Mouse (Mus musculus) limb, embryonic 13.5 days (tissue): ENCODE results near the gene Bsx. TPM values are rescaled to one million over a fixed set of nuclear protein-coding genes. Genes with fewer than 3 reads are reported as not detected.

Experiments used
- ATAC-seq: fragments of 200-750 bp; cut with Nextera tagmentation; 2 replicates; pipeline ENCODE4 v1.8.0; 2017; ENCODE audit warnings: low read depth, moderate number of reproducible peaks, moderate TSS enrichment; ENCODE audit not compliant: low FRiP score
- H3K27ac ChIP-seq: fragments of 300-500 bp; sonication (generic); 2 replicates; pipeline ENCODE4 v1.5.1; 2015; ENCODE audit warnings: inconsistent platforms, mild to moderate bottlenecking, moderate library complexity
- H3K27me3 ChIP-seq: fragments of 300-500 bp; sonication (generic); 2 replicates; pipeline ENCODE4 v1.6.1; 2015; ENCODE audit warnings: mild to moderate bottlenecking, inconsistent platforms
- H3K36me3 ChIP-seq: fragments of 300-500 bp; sonication (generic); 2 replicates; pipeline ENCODE4 v1.6.1; 2015; ENCODE audit warnings: inconsistent platforms, mild to moderate bottlenecking, moderate library complexity
- H3K4me1 ChIP-seq: fragments of 300-500 bp; sonication (generic); 2 replicates; pipeline ENCODE4 v1.6.1; 2015; ENCODE audit warnings: inconsistent platforms
- H3K4me2 ChIP-seq: fragments of 300-500 bp; sonication (generic); replicated peaks from 2 replicates; pipeline ENCODE4 v1.6.1; 2015; ENCODE audit warnings: inconsistent platforms, mild to moderate bottlenecking, moderate library complexity
- H3K4me3 ChIP-seq: fragments of 300-500 bp; sonication (generic); 2 replicates; pipeline ENCODE4 v1.5.1; 2015; ENCODE audit warnings: moderate library complexity, mild to moderate bottlenecking, inconsistent platforms
- H3K9ac ChIP-seq: fragments of 300-500 bp; sonication (generic); 2 replicates; pipeline ENCODE4 v1.6.1; 2015; ENCODE audit warnings: mild to moderate bottlenecking, inconsistent platforms
- H3K9me3 ChIP-seq: fragments of 300-500 bp; sonication (generic); 2 replicates; pipeline ENCODE4 v1.6.1; 2016; ENCODE audit warnings: inconsistent platforms
- WGBS: fragments of 180-500 bp; shearing (Covaris S2); methylation state at CpG from one replicate; pipeline ENCODE4 v1.1.7; 2015; 5-methylcytosine and 5-hydroxymethylcytosine counted together
- polyA plus RNA-seq: library from polyadenylated mRNA; unstranded; fragments of >200 nt; fragmentation: Nextera tagmentation; extraction: Ambion mirVana; gene quantifications from 2 replicates; pipeline ENCODE4 v1.2.1, GENCODE M21; 2015

The Bsx gene
- polyA plus RNA-seq, result 0.06 TPM in 1 of 2 replicates, not detected in the other

GRCm38 (mm10) chr9:40873556-40874470 lies at the start of gene Bsx:
Gene Bsx, plus strand, starts transcription at chr9:40874127.
- Histone ChIP-seq H3K9ac (no peak within 1 kb of the TSS), H3K4me2 (peak within 1 kb of the TSS; percentile 53)
- WGBS, result 3% methylated on average over 30 of the region's 32 CpGs

GRCm38 (mm10) chr9:40825601-40826000 lies 48.3 kb upstream of the Bsx start:
- Histone ChIP-seq H3K27me3 (0 out of 2 replicates have a peak, but pooled peaks cover 2% of the 10 kb centered on the region), H3K9me3 (no peaks in the 10 kb centered on the region), H3K4me1 (no peaks in the 10 kb centered on the region; the same call in 1 of the 2 replicates), H3K36me3 (no peaks in the 10 kb centered on the region), H3K4me3 (no peak overlapping the region), H3K4me2 (no peak overlapping the region), H3K9ac (no peak overlapping the region), H3K27ac (no peak overlapping the region)
- 50% methylated on average over 6 of the region's 6 CpGs for WGBS
- no peak for ATAC-seq

More at GRCm38 (mm10) chr9:40873556-40874470, at the start of gene Bsx:
- Histone ChIP-seq H3K4me3 (peak within 1 kb of the TSS; percentile 19; the same call in 1 of the 2 replicates), H3K9me3 (no peaks in the 10 kb centered on the region), H3K27ac (no peak within 1 kb of the TSS), H3K27me3 (peaks cover 98% of the 10 kb centered on the region), H3K4me1 (peaks cover 7% of the 10 kb centered on the region), H3K36me3 (no peaks in the 10 kb centered on the region)
- ATAC-seq, result peak; percentile 94

- 41% methylated on average over 4 of the region's 4 CpGs for WGBS
Measured at GRCm38 (mm10) chr9:40827366-40827765, 46.6 kb upstream of the Bsx start.

GRCm38 (mm10) chr9:40834569-40834968 lies 39.4 kb upstream of the Bsx start:
- WGBS, result 6% methylated on average over 12 of the region's 12 CpGs
- H3K4me2 ChIP-seq, result no peak overlapping the region
- H3K9ac ChIP-seq, result no peak overlapping the region
- no peaks in the 10 kb centered on the region for H3K36me3 ChIP-seq
- ATAC-seq, result no peak
- H3K4me1 ChIP-seq, result no peaks in the 10 kb centered on the region
- H3K4me3 ChIP-seq, result no peak overlapping the region
- H3K27ac ChIP-seq, result no peak overlapping the region
- H3K27me3 ChIP-seq, result no peaks in the 10 kb centered on the region
- no peaks in the 10 kb centered on the region for H3K9me3 ChIP-seq

More at GRCm38 (mm10) chr9:40827366-40827765, 46.6 kb upstream of the Bsx start:
- H3K4me3 ChIP-seq, result no peak overlapping the region
- H3K27me3 ChIP-seq, result 0 out of 2 replicates have a peak, but pooled peaks cover 2% of the 10 kb centered on the region
- H3K9me3 ChIP-seq, result no peaks in the 10 kb centered on the region
- H3K9ac ChIP-seq, result no peak overlapping the region
- no peaks in the 10 kb centered on the region; the same call in 1 of the 2 replicates for H3K4me1 ChIP-seq
- H3K27ac ChIP-seq, result no peak overlapping the region
- H3K36me3 ChIP-seq, result no peaks in the 10 kb centered on the region
- no peak for ATAC-seq
- no peak overlapping the region for H3K4me2 ChIP-seq

- no peak overlapping the region for H3K4me3 ChIP-seq
- no peak overlapping the region for H3K9ac ChIP-seq
- H3K27me3 ChIP-seq, result no peaks in the 10 kb centered on the region
- no peaks in the 10 kb centered on the region for H3K36me3 ChIP-seq
- H3K27ac ChIP-seq, result no peak overlapping the region
- no peak overlapping the region for H3K4me2 ChIP-seq
- H3K9me3 ChIP-seq, result no peaks in the 10 kb centered on the region
- WGBS, result 91% methylated on average over 3 of the region's 3 CpGs
- no peak for ATAC-seq
- H3K4me1 ChIP-seq, result no peaks in the 10 kb centered on the region
Measured at GRCm38 (mm10) chr9:40836681-40837080, 37.2 kb upstream of the Bsx start.

GRCm38 (mm10) chr9:40839662-40840061 lies 34.3 kb upstream of the Bsx start:
- ATAC-seq, result no peak
- H3K27ac ChIP-seq, result no peak overlapping the region
- no peaks in the 10 kb centered on the region for H3K27me3 ChIP-seq
- WGBS, result 76% methylated on average over 3 of the region's 3 CpGs
- no peak overlapping the region for H3K9ac ChIP-seq
- no peaks in the 10 kb centered on the region for H3K4me1 ChIP-seq
- no peak overlapping the region for H3K4me3 ChIP-seq
- no peaks in the 10 kb centered on the region for H3K9me3 ChIP-seq
- H3K36me3 ChIP-seq, result no peaks in the 10 kb centered on the region
- H3K4me2 ChIP-seq, result no peak overlapping the region

- 0 out of 2 replicates have a peak, but pooled peaks cover 8% of the 10 kb centered on the region for H3K27me3 ChIP-seq
- no peaks in the 10 kb centered on the region for H3K4me1 ChIP-seq
- H3K4me2 ChIP-seq, result no peak overlapping the region
- no peak overlapping the region for H3K9ac ChIP-seq
- WGBS, result 46% methylated on average over 2 of the region's 2 CpGs
- ATAC-seq, result no peak
- H3K4me3 ChIP-seq, result no peak overlapping the region
- H3K27ac ChIP-seq, result no peak overlapping the region
- H3K36me3 ChIP-seq, result no peaks in the 10 kb centered on the region
- no peaks in the 10 kb centered on the region for H3K9me3 ChIP-seq
Measured at GRCm38 (mm10) chr9:40851515-40851914, 22.4 kb upstream of the Bsx start.

- Histone ChIP-seq H3K9ac (peak overlapping the region; percentile 50), H3K4me1 (peaks cover 7% of the 10 kb centered on the region; the same call in 1 of the 2 replicates), H3K36me3 (no peaks in the 10 kb centered on the region), H3K4me3 (peak overlapping the region; percentile 39), H3K4me2 (peak overlapping the region; percentile 68), H3K9me3 (no peaks in the 10 kb centered on the region), H3K27ac (no peak overlapping the region), H3K27me3 (peaks cover 29% of the 10 kb centered on the region)
- WGBS, result 8% methylated on average over 21 of the region's 21 CpGs
- ATAC-seq, result no peak
Measured at GRCm38 (mm10) chr9:40858461-40859160, 15.3 kb upstream of the Bsx start.

GRCm38 (mm10) chr9:40859196-40859595 lies 14.7 kb upstream of the Bsx start:
- H3K27ac ChIP-seq, result no peak overlapping the region
- ATAC-seq, result no peak
- no peak overlapping the region for H3K9ac ChIP-seq
- H3K4me2 ChIP-seq, result peak overlapping the region; percentile 68
- 3% methylated on average over 9 of the region's 9 CpGs for WGBS
- no peaks in the 10 kb centered on the region for H3K36me3 ChIP-seq
- H3K9me3 ChIP-seq, result no peaks in the 10 kb centered on the region
- H3K4me1 ChIP-seq, result peaks cover 7% of the 10 kb centered on the region; the same call in 1 of the 2 replicates
- H3K27me3 ChIP-seq, result peaks cover 29% of the 10 kb centered on the region
- peak overlapping the region; percentile 39 for H3K4me3 ChIP-seq

GRCm38 (mm10) chr9:40870331-40870730 lies 3.6 kb upstream of the Bsx start:
- H3K9me3 ChIP-seq, result no peaks in the 10 kb centered on the region
- no peak overlapping the region for H3K4me2 ChIP-seq
- H3K36me3 ChIP-seq, result no peaks in the 10 kb centered on the region
- H3K4me1 ChIP-seq, result no peaks in the 10 kb centered on the region; the same call in 1 of the 2 replicates
- H3K27ac ChIP-seq, result no peak overlapping the region
- ATAC-seq, result no peak
- 77% methylated on average over 5 of the region's 5 CpGs for WGBS
- no peak overlapping the region for H3K9ac ChIP-seq
- H3K27me3 ChIP-seq, result peaks cover 70% of the 10 kb centered on the region
- no peak overlapping the region for H3K4me3 ChIP-seq

GRCm38 (mm10) chr9:40871369-40872155 lies 2.4 kb upstream of the Bsx start:
- WGBS, result 2% methylated on average over 34 of the region's 34 CpGs
- H3K4me1 ChIP-seq, result no peaks in the 10 kb centered on the region; the same call in 1 of the 2 replicates
- no peak overlapping the region for H3K27ac ChIP-seq
- no peak overlapping the region for H3K4me3 ChIP-seq
- no peak for ATAC-seq
- H3K9me3 ChIP-seq, result no peaks in the 10 kb centered on the region
- no peak overlapping the region for H3K9ac ChIP-seq
- H3K36me3 ChIP-seq, result no peaks in the 10 kb centered on the region
- no peak overlapping the region; the same call in 1 of the 2 replicates for H3K4me2 ChIP-seq
- peaks cover 82% of the 10 kb centered on the region for H3K27me3 ChIP-seq
